Mouse (Mus musculus): ENCODE data around the gene Theg.

DNA sequence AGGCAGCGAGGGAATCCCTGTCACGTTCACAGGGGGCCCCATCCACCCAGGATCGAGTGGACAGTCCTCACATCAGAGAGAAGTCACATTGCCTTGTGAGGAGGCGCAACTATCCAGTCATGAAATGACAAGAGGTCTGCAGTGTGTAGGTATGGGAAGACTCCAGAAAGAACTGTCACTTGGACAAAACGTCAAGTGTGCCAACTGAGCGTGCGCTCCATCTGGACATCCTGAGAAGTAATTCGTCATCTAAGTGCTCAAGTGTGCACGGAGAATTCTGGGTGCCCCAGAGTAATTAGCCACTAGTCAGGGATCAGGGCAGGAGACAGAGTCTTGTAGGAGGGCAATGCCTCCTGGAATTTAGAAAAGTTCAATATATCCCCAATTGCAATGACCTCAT is 38.3 kb upstream of the Theg start:
- no peak for TF ChIP-seq CTCF (IDR thresholded peaks at IDR 0.05; ENCODE audit: borderline replicate concordance, insufficient read depth, low read depth, low read length)
- TF ChIP-seq POLR2A (IDR thresholded peaks at IDR 0.05; ENCODE audit: borderline replicate concordance, insufficient read depth, low read length), result no peak
